Mouse (Mus musculus): ENCODE measurements at regions not wholly inside any gene's neighbourhood (a gene's known extent, or its start where the extent isn't known, plus 50 kb on each side); places are given as distances from the start of the nearest gene placed in this dataset. TPM values are rescaled to one million over a fixed set of nuclear protein-coding genes. Genes with fewer than 3 reads are reported as not detected.

- ATAC-seq (ENCODE audit: insufficient number of reproducible peaks, low FRiP score, low TSS enrichment, low read depth) (no peak), DNase-seq (ENCODE audit: low spot score) (no peak)
- H3K4me3 ChIP-seq (ENCODE audit: low read depth, low read length) = no peak overlapping the region
- no peaks in the 10 kb centered on the region for H3K36me3 ChIP-seq (ENCODE audit: control insufficient read depth, insufficient read depth, low read length)
- H3K4me2 ChIP-seq (ENCODE audit: low read depth, severe bottlenecking) = 0 out of 2 replicates have a peak overlapping the region, but pooled peaks have one; percentile 10
- no peak overlapping the region for H3K9ac ChIP-seq (ENCODE audit: low read length)
- no peaks in the 10 kb centered on the region for H3K9me3 ChIP-seq (ENCODE audit: control insufficient read depth, low read length)
- no peaks in the 10 kb centered on the region for H3K4me1 ChIP-seq (ENCODE audit: control insufficient read depth, insufficient read depth, low read length)
- H3K27me3 ChIP-seq (ENCODE audit: control insufficient read depth, insufficient read depth, low read length) = no peaks in the 10 kb centered on the region
- H3K27ac ChIP-seq (replicated peaks; ENCODE audit: low read depth, low read length) = no peak overlapping the region
- 32% methylated on average over 7 of the region's 7 CpGs for WGBS
Measured at GRCm38 (mm10) chr2:159755541-159756011, 578.4 kb downstream of the Gm826 start.

DNA sequence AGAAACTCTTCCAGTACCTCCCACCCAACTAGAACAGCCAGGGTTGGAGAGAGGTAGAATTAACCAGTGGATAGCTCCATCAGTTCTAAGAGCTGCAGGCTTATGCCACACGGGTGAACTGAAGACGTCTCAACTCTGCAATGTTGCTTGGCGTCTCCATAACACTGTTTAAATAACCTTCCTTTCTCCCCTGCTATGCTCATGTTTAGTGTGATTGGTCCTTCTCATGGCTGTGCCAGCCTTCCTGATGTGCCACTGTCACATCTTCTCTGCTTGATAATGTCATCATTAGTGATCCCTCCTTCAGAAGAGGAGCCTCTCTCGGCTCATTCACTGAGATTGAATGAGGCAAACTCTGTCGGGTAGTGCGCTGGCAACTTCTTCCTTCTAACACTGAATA lies 573.2 kb downstream of the Gm826 start:
- Histone ChIP-seq H3K4me1 (ENCODE audit: control insufficient read depth, insufficient read depth, low read length) (no peaks in the 10 kb centered on the region), H3K9ac (ENCODE audit: low read length) (no peak overlapping the region), H3K27me3 (ENCODE audit: control insufficient read depth, insufficient read depth, low read length) (no peaks in the 10 kb centered on the region), H3K4me2 (ENCODE audit: low read depth, severe bottlenecking) (no peak overlapping the region), H3K4me3 (ENCODE audit: low read depth, low read length) (no peak overlapping the region), H3K27ac (replicated peaks; ENCODE audit: low read depth, low read length) (no peak overlapping the region), H3K9me3 (ENCODE audit: control insufficient read depth, low read length) (no peaks in the 10 kb centered on the region), H3K36me3 (ENCODE audit: control insufficient read depth, insufficient read depth, low read length) (no peaks in the 10 kb centered on the region)
- DNase-seq (ENCODE audit: low spot score) (no peak), ATAC-seq (ENCODE audit: insufficient number of reproducible peaks, low FRiP score, low TSS enrichment, low read depth) (no peak)
- WGBS = 94% methylated on average over 6 of the region's 6 CpGs

DNA sequence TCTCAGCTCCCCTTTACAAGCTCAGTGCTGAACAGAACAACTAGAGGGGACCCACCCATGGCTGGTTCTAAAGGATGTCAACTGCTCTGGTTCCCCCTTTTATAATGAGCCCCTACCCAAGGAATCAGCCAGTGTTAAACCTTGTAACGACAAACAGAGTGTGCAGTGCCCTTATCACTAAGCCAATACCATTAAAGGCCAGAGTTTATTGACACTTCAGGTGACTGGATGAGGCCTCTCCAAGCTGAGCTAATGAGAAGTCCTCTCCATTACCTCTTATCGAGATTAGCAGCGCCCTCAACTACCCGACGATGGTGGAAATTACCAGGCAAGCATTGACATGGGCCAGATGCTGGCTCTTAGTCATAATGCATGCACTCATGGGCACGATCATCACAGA lies 570.8 kb downstream of the Gm826 start:
- H3K9me3 ChIP-seq (ENCODE audit: control insufficient read depth, low read length) = no peaks in the 10 kb centered on the region
- no peak for DNase-seq (ENCODE audit: low spot score)
- no peaks in the 10 kb centered on the region for H3K36me3 ChIP-seq (ENCODE audit: control insufficient read depth, insufficient read depth, low read length)
- WGBS = 47% methylated on average over 6 of the region's 6 CpGs
- H3K27me3 ChIP-seq (ENCODE audit: control insufficient read depth, insufficient read depth, low read length) = no peaks in the 10 kb centered on the region
- H3K27ac ChIP-seq (replicated peaks; ENCODE audit: low read depth, low read length) = no peak overlapping the region
- no peak overlapping the region for H3K4me2 ChIP-seq (ENCODE audit: low read depth, severe bottlenecking)
- H3K4me3 ChIP-seq (ENCODE audit: low read depth, low read length) = no peak overlapping the region
- H3K4me1 ChIP-seq (ENCODE audit: control insufficient read depth, insufficient read depth, low read length) = no peaks in the 10 kb centered on the region
- no peak overlapping the region for H3K9ac ChIP-seq (ENCODE audit: low read length)
- no peak for ATAC-seq (ENCODE audit: insufficient number of reproducible peaks, low FRiP score, low TSS enrichment, low read depth)

Small RNAs in the stretch of these regions (microRNA-seq; reads per million reads assigned to microRNA genes)
- not detected for gene Gm44319
